Mouse (Mus musculus) heart, embryonic 10.5 days (tissue): Measurements from ENCODE around the gene Gm17359. TPM values are rescaled to one million over a fixed set of nuclear protein-coding genes. Genes with fewer than 3 reads are reported as not detected.

Experiments
- DNase-seq: peaks from one replicate; pipeline ENCODE4 v3.0.0-alpha.2; 2017; ENCODE audit warnings: low spot score
- H3K27ac ChIP-seq: fragments of 300-500 bp; sonication (generic); 2 replicates; pipeline ENCODE4 v1.5.1; 2016; ENCODE audit warnings: mild to moderate bottlenecking
- H3K27me3 ChIP-seq: fragments of 300-500 bp; sonication (generic); 2 replicates; pipeline ENCODE4 v1.6.1; 2016; ENCODE audit warnings: mild to moderate bottlenecking; ENCODE audit not compliant: poor library complexity, insufficient read depth, severe bottlenecking
- H3K36me3 ChIP-seq: fragments of 300-500 bp; sonication (generic); 2 replicates; pipeline ENCODE4 v1.6.1; 2016; ENCODE audit warnings: mild to moderate bottlenecking, moderate library complexity
- H3K4me1 ChIP-seq: fragments of 300-500 bp; sonication (generic); 2 replicates; pipeline ENCODE4 v1.6.1; 2016; ENCODE audit warnings: mild to moderate bottlenecking
- H3K4me3 ChIP-seq: fragments of 300-500 bp; sonication (generic); 2 replicates; pipeline ENCODE4 v1.5.1; 2016; ENCODE audit warnings: mild to moderate bottlenecking, moderate library complexity
- H3K9me3 ChIP-seq: fragments of 300-500 bp; sonication (generic); 2 replicates; pipeline ENCODE4 v1.6.1; 2016; ENCODE audit warnings: mild to moderate bottlenecking, moderate library complexity
- WGBS: fragments of 180-500 bp; shearing (Covaris S2); methylation state at CpG from one replicate; pipeline ENCODE4 v1.1.7; 2016; 5-methylcytosine and 5-hydroxymethylcytosine counted together
- polyA plus RNA-seq: library from polyadenylated mRNA; unstranded; fragments of >200 nt; fragmentation: Nextera tagmentation; extraction: Ambion mirVana; gene quantifications from 2 replicates; pipeline ENCODE4 v1.2.1, GENCODE M21; 2016

Gm17359 gene
- not detected in 2 replicates for polyA plus RNA-seq

DNA sequence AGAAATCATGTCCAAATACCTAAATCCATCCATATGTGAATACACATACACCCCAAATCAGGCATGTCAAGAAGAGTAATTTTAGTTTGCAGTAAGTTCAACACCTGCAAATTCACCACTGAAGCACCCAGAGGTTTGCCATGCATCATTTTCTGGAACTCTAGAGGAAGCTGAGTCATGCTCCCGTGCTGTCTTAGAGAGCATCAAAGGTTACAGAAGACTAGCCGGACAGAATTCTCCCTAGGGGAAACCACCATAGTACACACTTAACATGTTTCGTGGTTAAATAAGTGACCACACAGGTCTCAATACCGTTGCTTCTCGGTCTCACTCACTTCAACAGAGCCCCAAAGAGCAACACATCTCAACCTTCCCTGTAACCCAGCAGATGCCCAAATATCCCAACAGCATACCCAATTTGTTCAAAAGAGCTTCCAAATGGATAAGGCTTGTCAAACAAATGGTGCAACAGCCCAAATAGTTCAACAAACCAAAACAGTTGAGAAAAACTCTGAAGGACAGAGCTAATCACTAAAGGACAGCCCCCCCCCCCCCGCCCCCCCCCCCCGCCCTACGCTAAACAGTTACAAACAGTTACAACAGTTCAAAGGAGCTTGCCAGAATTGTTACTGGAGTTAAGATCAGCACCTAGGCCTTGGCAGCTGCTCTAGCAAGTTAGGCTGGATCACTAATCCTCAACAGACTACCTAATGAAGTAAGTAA is at the start of gene Gm17359:
Gene Gm17359 (plus strand): TSS at position 618 of the 723 bp plus-strand sequence.
- H3K36me3 ChIP-seq: no peaks in the 10 kb centered on the region
- no peaks in the 10 kb centered on the region for H3K9me3 ChIP-seq
- peaks cover 3% of the 10 kb centered on the region; the same call in 1 of the 2 replicates for H3K4me1 ChIP-seq
- no peak for DNase-seq
- H3K27ac ChIP-seq: no peak within 1 kb of the TSS
- 63% methylated on average over 8 of the region's 8 CpGs for WGBS
- no peaks in the 10 kb centered on the region for H3K27me3 ChIP-seq
- no peak within 1 kb of the TSS for H3K4me3 ChIP-seq

DNA sequence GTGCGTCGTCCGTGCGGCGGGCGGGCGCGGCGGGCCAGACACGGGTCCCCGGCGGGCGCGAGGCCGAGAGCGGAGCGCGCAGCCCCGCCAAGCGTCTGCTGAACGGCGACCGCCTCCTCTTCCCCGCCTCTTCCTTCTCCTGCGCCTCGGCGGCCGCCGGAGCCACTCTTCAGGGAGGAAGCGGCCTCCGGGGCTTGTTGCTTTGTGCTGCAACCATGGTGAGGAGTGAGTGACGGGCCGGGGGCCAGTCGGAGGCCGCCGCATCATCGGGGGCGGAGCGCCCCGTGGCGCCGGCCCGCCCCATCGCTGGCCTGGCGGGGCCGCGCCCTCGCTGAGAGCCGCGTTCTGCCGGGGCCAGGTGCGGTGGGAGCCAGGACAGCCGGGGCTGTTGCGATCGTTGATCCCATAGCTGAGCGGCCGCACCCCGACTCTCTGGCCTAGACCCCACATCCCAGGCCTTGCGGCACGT is 49.3 kb upstream of the Gm17359 start:
- H3K4me1 ChIP-seq: peaks cover 28% of the 10 kb centered on the region
- peak overlapping the region; percentile 97 for H3K27ac ChIP-seq
- no peaks in the 10 kb centered on the region for H3K36me3 ChIP-seq
- peak overlapping the region; percentile 93 for H3K4me3 ChIP-seq
- H3K9me3 ChIP-seq: no peaks in the 10 kb centered on the region
- no peaks in the 10 kb centered on the region for H3K27me3 ChIP-seq
- WGBS: under 1% methylated on average over 60 of the region's 60 CpGs
- DNase-seq: peak; percentile 98

DNA sequence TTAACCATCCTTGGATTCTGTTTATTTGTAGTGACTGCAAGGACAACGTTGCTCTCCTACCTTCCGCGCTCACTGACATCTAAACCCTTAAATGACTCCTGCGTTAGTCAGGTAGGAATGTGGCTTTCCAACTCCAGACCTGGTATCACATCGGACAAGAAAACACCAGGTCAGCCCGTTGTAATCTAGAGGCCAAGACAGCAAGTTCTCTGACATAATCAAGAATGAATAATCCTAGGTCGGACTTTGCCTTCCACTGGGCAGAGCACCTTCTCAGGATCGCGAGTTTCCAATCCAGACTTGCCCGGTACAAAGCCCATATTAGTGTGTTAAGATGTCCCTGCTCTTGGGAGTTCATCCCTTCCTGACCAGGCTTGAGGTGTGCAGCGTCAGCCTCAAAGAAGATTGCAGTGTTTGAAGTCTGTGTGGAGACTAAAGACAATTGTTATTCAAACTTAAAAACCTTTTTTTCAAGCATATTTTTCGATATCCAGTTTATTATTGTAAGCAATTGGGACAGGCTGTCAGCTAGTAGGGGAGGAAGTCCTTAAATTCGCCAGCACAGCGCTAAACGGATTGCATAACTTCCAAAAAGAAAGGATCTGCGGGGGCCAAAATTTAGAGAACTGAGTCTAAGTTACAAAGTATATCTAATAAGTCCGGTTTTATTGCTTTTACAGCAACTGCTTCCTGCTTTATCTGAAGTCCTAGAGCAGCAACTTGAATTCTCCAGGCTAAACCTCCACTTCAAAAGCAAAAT is 48.6 kb upstream of the Gm17359 start:
- no peak for DNase-seq
- Histone ChIP-seq H3K9me3 (no peaks in the 10 kb centered on the region), H3K36me3 (no peaks in the 10 kb centered on the region), H3K27me3 (no peaks in the 10 kb centered on the region), H3K4me1 (peaks cover 27% of the 10 kb centered on the region), H3K4me3 (peak overlapping the region; percentile 93), H3K27ac (peak overlapping the region; percentile 97)
- 17% methylated on average over 17 of the region's 17 CpGs for WGBS

DNA sequence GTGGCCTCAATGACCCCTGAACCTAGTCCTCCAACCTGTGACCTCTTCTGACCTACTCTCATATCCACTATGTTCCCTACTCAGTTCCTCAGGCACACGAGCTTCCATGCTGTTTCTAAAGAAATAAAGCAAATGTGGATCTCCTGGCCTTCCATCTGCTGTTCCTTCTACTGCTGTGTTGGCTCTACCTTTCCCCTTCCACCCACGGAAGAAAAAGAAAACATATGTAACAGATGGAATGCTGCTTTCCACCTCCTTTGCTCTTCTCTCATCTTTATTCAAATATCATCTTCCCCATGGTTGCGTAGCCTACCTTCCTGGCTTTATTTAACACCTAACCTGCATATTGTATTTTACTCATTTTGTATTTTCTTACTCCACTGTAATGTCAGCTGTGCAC is 47.4 kb upstream of the Gm17359 start:
- Histone ChIP-seq H3K27ac (no peak overlapping the region), H3K4me3 (no peak overlapping the region), H3K4me1 (peaks cover 17% of the 10 kb centered on the region), H3K9me3 (no peaks in the 10 kb centered on the region), H3K36me3 (no peaks in the 10 kb centered on the region), H3K27me3 (no peaks in the 10 kb centered on the region)
- no peak for DNase-seq
- WGBS: 69% methylated on average over 3 of the region's 3 CpGs

DNA sequence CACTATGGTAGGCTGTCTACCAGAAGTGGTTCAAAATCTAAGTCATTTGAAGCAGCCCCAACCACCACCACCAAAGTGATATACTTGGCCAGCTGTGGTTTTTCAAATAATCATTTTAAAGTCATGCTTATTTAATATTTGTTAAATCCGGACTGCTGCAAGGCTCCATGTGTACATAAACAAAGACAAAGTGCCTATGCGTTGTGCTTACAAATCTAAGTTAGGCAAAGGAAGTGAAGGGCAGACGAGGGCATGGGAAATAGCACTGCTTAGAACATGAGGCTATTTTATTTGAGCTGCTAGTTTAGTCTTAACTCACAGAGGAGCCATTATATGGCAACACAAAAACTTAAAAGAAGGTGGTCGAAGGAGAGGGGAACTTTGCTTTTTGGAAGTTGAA is 43.4 kb upstream of the Gm17359 start:
- no peak for DNase-seq
- H3K27ac ChIP-seq: no peak overlapping the region
- no peaks in the 10 kb centered on the region for H3K27me3 ChIP-seq
- H3K4me3 ChIP-seq: no peak overlapping the region
- H3K9me3 ChIP-seq: no peaks in the 10 kb centered on the region
- no peaks in the 10 kb centered on the region for H3K36me3 ChIP-seq
- WGBS: 66% methylated on average over 4 of the region's 4 CpGs
- H3K4me1 ChIP-seq: no peaks in the 10 kb centered on the region

DNA sequence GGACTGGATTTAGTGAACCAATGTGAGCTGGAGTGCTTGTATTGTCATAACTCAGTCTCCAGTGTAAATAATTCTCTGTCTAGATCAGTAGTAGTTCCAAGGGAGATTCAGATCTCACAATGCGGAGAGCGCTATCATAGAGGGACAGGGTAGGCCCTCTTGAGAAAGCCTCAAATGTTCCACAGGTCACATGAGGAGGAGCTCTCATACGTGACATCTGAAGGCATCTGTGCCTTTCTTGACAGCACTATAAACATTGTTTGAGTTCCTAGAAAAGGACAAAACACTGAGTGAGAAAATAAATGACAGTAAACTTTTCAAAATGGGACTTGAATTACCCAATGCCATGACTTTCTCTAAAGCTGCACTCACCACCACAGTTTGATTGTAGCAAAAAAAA is 41.8 kb upstream of the Gm17359 start:
- DNase-seq: no peak
- H3K9me3 ChIP-seq: no peaks in the 10 kb centered on the region
- 87% methylated on average over 3 of the region's 3 CpGs for WGBS
- H3K27me3 ChIP-seq: no peaks in the 10 kb centered on the region
- no peaks in the 10 kb centered on the region for H3K4me1 ChIP-seq
- H3K4me3 ChIP-seq: no peak overlapping the region
- no peak overlapping the region for H3K27ac ChIP-seq
- no peaks in the 10 kb centered on the region for H3K36me3 ChIP-seq

DNA sequence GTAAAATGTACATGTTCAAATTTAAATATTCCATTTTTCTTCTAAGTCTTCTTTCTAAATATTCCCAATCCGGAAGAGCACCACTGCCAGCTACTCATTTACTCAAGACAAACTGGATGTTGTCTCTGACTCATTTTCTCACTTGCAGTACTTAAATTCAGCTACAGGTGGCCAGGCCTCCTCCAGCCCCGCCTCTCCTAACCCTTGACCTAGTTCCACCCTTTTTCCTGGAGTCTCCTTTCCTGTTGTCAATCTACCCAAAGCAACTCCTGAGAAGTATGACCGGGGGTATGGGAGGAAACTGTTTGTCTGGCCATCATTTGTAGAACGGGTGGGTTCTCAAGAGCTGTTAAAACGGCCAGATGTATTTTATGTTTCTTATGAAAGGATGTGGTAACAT is 40.4 kb upstream of the Gm17359 start:
- no peaks in the 10 kb centered on the region for H3K9me3 ChIP-seq
- no peaks in the 10 kb centered on the region for H3K4me1 ChIP-seq
- no peaks in the 10 kb centered on the region for H3K27me3 ChIP-seq
- no peak for DNase-seq
- H3K4me3 ChIP-seq: no peak overlapping the region
- H3K27ac ChIP-seq: no peak overlapping the region
- 59% methylated on average over 5 of the region's 5 CpGs for WGBS
- no peaks in the 10 kb centered on the region for H3K36me3 ChIP-seq

DNA sequence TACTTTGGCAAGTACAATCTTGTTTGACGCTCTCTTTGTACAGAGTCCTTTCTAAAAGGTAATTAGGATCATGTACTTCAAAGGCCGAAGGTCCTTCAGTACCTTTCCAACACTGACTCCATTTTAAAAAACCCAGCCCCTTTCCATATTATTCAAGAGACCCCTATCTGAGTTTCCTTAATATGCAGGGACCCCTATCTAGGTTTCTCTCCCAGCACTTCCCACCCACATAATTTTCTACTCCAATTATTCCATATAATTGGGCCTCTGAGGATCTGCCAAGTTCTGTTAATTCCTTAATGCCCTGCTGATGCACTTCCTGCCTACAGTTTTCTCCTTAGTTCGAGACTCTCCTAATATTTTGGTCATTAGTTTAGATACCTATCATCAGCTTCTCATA is 39.9 kb upstream of the Gm17359 start:
- H3K27ac ChIP-seq: no peak overlapping the region
- H3K4me3 ChIP-seq: no peak overlapping the region
- no peaks in the 10 kb centered on the region for H3K27me3 ChIP-seq
- H3K36me3 ChIP-seq: no peaks in the 10 kb centered on the region
- no peaks in the 10 kb centered on the region for H3K4me1 ChIP-seq
- 82% methylated on average over 3 of the region's 3 CpGs for WGBS
- DNase-seq: no peak
- no peaks in the 10 kb centered on the region for H3K9me3 ChIP-seq

DNA sequence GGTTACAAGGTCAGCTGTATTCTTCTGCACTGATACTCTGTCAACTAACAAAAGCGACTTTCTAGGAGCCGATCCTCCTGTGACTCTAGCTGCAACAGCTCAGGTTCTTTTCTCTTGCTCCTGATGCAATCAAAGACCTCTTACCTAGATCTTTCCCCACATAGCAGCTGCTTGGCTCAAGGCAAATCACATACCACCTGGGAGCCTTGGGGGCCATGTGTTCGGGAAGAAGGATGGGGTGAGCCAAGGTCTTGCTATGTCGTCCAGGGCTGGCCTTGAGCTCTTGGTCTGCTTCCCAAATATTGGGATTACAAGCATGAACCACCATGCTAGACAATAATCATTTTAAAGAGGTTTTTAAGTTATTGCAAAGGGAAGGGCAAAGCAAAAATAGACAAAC is 39.2 kb upstream of the Gm17359 start:
- no peaks in the 10 kb centered on the region for H3K36me3 ChIP-seq
- H3K27me3 ChIP-seq: no peaks in the 10 kb centered on the region
- no peaks in the 10 kb centered on the region for H3K9me3 ChIP-seq
- no peak overlapping the region for H3K4me3 ChIP-seq
- H3K4me1 ChIP-seq: no peaks in the 10 kb centered on the region
- H3K27ac ChIP-seq: no peak overlapping the region
- 91% methylated on average over 4 of the region's 4 CpGs for WGBS
- DNase-seq: no peak

DNA sequence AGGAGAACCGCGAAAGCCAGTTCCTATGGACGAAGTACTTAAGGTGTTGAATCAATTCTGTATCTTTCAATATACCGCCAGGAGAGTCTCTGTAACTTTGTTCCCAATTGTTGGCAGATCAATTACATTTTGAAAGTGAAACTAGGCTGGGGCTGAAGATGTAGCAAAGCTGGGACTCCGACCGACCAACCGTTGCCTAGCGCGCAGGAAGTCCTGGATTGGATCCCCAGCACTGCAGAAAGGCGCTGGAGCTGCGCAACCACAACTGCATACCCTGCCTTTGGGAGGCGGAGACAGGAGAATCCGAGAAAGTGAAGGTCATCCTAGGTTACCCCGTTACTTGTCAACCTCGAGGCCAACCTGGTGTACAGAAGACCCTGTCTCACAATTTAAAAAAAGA is 37.1 kb upstream of the Gm17359 start:
- 82% methylated on average over 15 of the region's 15 CpGs for WGBS
- DNase-seq: no peak
- no peaks in the 10 kb centered on the region for H3K27me3 ChIP-seq
- H3K9me3 ChIP-seq: no peaks in the 10 kb centered on the region
- no peaks in the 10 kb centered on the region for H3K4me1 ChIP-seq
- no peak overlapping the region for H3K27ac ChIP-seq
- H3K4me3 ChIP-seq: no peak overlapping the region
- H3K36me3 ChIP-seq: no peaks in the 10 kb centered on the region

DNA sequence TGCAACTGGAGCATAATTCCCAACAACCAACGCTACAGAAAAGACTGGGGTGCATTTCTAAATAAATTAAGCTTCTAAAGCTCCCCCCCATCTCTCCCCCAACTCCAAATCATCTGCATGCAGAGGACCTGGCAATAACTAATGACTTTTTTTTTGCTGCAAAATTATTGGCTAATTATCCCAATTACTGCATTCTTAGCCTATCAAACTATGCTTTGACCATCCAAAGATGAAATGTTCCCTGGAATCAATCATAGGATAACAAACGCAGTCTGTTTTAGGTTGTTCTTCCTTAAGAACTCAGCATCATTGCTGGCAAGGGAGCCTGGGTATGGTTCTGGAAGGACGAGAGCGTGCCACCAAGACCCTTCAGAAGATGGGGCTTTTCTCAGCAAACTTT is 27.9 kb upstream of the Gm17359 start:
- no peaks in the 10 kb centered on the region for H3K27me3 ChIP-seq
- H3K4me3 ChIP-seq: no peak overlapping the region
- DNase-seq: no peak
- H3K27ac ChIP-seq: no peak overlapping the region
- 84% methylated on average over 4 of the region's 4 CpGs for WGBS
- H3K4me1 ChIP-seq: no peaks in the 10 kb centered on the region
- H3K36me3 ChIP-seq: no peaks in the 10 kb centered on the region
- no peaks in the 10 kb centered on the region for H3K9me3 ChIP-seq

DNA sequence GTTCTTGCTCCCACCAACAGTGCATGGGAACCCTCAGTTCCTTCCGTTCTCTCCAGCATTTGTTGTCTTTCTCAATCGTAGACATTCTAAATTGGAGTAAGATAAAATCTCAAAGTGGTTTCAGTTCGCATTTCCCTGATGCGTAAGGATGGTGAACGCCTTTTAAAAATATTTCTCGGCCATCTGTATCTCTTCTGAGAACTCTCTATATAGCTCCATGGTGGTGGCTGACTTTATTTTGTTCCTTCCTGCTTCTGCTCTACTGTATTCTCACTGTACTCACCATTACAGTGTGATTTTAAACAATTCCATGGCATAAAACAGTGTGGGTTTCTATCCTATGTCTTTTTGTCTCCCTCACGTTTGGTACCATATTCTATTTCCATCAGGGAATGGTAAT is 26.3 kb upstream of the Gm17359 start:
- H3K4me1 ChIP-seq: no peaks in the 10 kb centered on the region
- H3K27me3 ChIP-seq: no peaks in the 10 kb centered on the region
- DNase-seq: no peak
- 85% methylated on average over 7 of the region's 7 CpGs for WGBS
- no peaks in the 10 kb centered on the region for H3K9me3 ChIP-seq
- no peak overlapping the region for H3K4me3 ChIP-seq
- no peak overlapping the region for H3K27ac ChIP-seq
- H3K36me3 ChIP-seq: no peaks in the 10 kb centered on the region

DNA sequence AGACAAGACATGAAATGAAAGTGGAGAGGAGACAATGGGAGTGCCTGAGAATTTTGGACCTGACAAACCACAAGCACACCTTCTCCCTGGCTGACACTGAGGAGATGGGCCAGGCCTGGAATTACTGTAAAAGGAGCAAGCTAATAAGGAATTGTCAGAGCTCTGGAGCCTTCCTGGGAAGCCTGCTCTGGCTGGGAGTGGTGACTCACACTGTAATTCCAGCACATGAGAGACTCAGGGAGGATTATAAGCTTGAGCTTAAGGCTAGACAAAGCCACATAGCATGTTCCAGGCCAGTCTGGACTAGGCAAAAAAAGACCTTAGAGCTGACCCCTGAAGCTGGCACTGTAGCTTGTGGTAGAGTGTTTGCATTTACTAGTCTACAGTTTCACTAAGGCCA is 24.6 kb upstream of the Gm17359 start:
- Histone ChIP-seq H3K27me3 (no peaks in the 10 kb centered on the region), H3K27ac (no peak overlapping the region), H3K4me1 (no peaks in the 10 kb centered on the region), H3K9me3 (no peaks in the 10 kb centered on the region), H3K36me3 (no peaks in the 10 kb centered on the region), H3K4me3 (no peak overlapping the region)
- no peak for DNase-seq
